Mouse (Mus musculus) kidney, adult 11 months (tissue): ENCODE results near the gene Ddx41.
"Not testable (repeated sequence)": the region's sequence is repeated elsewhere in the genome, so short reads cannot be mapped to it uniquely, and the experiment has no call there.

ENCODE experiments used
- DNase-seq: peaks from one replicate; pipeline ENCODE4 v3.0.0; 2022

Gene Ddx41

DNA sequence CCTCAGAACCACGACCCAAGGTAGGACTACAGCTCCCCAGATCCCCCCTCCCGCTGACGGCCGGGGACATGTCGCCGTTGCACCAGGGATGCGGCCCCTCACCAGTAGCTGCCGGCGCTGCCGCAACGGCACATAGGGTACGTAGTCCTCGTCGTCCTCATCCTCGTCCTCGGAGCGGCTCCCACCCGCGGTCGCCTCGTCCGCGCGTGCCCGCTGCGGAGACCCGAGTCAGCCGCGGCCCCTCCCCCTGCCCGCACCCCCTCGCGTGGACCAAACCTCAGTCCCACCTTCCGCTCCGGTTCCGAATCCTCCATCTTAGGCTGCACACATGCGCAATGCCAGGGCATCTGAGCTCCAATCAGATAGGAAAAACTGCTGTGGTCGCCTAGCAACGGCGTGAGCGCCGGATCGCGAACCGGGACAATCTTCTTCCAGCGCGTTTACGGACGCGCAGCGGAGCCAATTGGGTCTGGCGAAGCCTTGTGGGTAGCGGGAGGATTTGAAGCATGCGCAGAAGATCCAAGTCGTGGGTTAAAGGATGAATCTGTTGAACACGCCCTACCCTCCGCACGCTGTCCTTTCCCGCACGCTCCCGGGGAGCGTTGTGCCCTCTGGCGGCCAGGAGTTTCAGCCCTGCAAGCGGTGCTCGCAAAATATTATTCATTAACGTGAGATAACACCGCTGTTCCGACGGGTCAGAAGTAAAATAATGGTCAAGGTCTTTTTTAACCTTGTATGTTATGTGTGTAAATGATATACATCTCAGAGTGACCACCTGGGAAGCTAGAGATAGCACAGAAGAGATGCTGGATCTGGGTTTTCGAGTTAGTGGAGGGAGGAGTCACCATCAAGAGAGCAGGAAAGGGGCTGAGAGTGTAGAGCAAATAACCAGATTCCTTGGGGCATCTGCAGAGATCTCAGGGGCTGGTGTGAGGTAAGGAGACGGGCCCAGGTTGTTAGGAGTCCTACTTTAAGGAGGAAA lies at the start of gene Ddx41:
Gene Ddx41 (minus strand): TSS at position 465 of the 982 bp plus-strand sequence.
- DNase-seq = peak; percentile 100

DNA sequence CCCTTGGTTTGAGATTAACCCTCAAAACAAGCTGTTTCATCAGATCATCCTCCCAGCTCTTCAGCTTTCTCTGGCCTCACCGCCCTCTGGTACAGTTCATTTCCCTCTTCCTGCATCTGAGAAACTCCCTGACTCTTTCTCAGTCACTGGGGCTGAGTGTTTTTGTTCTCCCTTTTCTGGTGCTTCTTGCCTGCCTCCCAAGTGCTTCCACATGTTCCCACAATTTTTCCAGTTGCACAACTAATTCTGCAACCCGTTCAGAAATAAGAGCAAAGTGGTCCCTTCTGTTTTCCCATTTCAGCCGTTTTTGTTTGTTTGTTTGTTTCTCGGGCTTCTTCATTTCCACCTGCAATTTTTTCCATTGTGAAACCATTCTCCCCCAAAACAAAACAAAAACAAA lies 41.6 kb upstream of the Ddx41 start:
- DNase-seq = no peak

DNA sequence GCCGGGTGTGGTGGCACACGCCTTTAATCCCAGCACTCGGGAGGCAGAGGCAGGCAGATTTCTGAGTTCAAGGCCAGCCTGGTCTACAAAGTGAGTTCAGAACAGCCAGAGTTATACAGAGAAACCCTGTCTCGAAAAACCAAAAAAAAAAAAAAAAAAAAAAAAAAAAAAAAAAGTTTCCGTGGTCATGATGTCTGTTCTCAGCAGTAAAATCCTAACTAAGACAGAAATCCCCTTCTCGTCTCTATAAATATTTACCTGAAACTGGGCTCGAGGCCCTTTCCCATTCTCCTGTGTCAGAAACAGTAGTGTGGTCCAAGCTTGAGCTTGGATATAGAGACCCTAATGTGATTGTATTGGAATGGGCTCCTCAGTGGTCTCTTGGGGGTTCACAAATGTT lies 40.4 kb upstream of the Ddx41 start:
- not testable (repeated sequence) for DNase-seq

DNA sequence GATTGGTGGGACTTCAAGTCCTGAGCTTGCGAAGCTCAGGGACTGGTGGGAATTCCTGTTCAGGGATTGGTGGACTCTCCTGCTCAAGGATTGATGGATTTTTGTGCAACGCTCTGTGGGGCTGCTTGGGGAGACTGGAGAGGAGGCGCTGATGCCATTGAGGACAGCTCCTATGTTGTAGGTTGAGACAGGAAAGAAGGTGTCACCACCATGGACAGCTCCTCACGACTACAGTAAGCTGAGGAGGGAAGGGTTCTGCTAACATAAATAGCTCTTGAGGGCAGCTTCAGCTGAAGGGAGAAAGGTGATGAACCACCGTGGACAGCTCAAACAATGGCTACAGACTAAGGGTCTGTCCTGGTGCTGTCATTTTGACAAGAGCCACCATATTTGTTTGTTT lies 39.5 kb upstream of the Ddx41 start:
- DNase-seq = no peak

DNA sequence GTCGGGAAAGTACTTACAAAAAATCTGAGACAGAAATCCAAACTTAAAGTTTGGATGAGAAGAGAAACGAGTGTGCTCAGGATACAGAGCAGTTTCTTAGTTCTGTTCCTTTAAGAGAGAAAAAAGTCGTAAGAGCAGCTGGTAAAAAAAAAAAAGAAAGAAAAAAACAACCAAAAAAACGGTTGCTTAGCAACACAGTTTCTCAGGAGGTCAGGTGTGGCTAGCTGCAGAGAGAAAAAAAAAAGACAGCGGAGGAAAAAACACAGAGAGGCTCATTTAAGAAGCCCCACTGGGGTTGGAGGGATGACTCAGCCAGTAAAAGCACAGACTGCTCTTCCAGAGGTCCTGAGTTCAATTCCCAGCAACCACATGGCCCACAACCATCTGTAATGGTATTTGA lies 37.9 kb upstream of the Ddx41 start:
- DNase-seq = no peak

DNA sequence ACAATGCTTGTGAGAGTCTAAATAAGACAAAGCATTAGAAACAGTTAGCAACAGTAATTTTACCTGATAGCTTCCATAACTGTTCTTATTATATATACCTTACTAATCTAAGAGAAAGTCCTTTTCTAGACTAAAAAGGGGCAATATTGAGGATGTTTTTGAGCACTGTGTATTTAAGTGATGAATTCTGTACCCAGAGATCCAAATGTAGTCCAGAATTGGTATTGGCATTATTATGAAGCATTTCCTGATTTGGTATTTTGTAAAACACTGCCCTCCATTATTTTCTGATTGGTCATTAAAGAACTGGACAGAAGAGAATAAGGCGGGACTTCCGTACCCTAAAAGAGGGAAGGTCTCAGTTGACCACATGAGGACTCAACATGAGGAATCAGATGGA lies 37.0 kb upstream of the Ddx41 start, which contains the start of gene Tmed9:
Gene Tmed9 (plus strand): TSS at position 301 of the 400 bp plus-strand sequence.
- DNase-seq = no peak

DNA sequence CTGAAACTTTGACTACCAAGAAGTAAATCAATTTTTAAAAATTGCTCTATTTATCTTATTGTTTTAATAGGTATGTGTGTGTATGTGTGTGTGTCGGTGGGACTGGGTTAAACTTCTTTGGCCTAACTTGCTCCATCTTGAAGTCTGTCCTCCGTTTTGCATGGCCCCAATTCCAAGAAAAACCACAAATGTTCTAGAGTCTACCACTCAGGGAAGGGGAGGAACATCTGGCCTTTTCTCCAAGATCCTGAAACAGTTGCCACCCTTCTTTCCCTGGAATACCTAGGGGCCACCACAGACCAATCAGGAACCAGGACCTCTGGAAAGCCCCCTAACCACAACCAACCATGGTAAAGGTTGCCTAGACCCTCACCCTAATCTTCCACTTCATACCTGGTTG lies 35.5 kb upstream of the Ddx41 start:
- no peak for DNase-seq

DNA sequence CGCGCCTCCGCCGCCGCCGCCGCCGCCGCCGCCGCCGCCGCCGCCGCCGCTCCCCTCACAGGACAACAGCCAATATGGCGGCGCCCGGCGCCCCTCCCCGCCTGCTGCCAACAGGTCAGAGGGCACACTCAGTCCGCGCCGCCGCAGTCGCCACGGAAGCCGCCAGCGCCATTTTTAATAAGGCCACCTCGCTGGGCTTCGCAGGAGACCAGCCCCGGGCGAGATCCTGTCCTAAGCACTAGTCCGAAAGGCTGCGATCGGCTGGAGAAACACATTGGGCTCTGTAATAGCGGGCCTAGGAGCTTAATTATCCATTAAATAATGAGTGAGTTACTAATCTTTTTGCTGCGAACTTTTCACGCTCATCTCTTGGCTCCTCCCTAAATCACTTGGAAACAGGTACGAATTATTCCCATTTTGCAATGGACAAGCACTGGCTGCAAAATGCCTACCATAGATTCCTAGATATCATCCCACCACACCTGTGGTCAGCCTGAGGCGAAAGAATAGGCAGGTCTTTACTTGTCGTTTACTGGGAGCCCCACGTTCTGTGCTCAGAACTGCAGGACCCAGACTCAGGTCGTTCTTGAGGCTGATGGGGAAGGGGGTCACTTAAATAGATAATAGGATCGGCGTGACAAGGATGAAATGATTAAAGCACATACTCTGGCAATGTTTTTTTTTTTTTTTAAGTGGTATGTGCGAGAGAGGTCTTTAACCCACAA lies 34.7 kb upstream of the Ddx41 start, which contains the start of gene Fam193b:
Gene Fam193b (minus strand): TSS at position 94 of the 725 bp plus-strand sequence.
- peak; percentile 92 for DNase-seq

DNA sequence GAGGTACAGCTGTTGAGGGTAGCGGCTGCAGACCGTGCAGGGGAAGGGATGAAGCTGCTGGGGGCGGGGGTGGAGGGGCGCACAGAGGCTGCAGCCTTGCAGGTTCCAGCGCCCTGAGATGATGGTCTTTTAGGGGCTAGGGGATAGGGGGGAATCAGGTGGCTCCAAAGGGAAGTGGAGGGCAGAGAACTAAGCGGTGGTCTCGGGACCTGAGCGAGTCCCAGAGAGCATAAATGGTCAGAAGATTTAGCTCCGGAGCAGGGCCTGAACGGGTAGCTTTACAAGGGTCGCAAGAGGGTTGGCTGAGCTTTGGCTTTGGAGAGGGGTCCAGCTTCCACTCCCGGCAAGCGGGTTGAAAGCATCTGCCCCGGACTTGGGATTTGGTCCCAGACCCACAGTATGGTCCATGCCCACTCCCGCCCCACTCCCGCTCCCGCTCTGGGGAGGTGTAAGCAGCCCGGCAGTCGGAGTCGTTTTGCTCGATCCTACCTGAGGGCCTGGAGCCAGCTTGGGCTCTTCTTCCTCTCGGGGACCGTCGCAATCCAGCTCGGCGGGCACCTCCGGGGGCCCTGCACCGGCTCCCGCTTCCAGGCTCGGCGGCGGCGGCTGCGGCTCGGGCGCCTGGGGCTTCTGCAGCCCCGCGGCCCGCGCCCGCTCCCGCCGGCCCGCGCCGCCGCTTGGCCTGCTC lies 34.0 kb upstream of the Ddx41 start:
- no peak for DNase-seq

DNA sequence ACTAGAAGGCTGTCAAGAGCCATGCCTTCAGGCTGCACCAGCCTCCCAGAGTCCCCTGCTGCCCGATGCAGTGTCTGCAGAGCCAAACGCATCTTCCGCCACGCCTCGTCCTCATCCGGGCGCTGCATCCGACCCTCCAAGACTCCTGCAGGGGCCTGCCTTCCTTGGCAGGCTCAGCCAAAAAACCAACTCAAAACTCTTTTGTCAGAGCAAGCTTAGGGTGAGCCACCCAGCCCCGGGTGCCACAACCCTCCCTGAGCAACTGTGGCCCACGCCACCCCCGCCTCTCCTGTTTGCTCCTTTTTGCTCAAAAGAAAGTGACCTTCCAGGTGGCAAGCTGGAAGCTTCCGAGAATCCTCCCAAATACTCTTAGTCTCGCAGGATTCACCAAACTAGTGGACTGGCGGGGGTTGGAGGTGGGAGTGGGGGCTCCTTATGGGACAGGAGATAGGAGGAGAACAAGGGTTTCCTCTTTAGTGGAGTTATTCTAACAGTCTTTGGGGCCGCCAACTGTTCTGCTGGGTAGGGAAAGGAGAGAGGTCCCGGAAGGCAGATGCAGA lies 33.3 kb upstream of the Ddx41 start:
- no peak for DNase-seq

DNA sequence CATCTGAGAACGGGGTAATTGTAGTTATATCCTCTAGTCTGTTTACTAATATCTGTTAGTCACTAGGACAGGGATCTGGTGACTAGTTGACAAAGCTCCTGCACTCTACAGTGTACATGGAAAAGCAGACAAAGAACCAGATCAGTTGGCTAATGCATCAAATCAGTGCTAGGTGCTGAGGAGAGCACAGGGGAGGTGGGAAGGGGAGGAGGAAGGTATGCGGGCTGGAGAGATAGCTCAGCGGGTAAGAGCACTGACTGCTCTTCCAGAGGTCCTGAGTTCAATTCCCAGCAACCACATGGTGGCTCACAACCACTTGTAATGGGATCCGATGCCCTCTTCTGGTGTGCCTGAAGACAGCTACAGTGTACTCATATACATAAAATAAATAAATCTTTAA lies 32.1 kb upstream of the Ddx41 start:
- not testable (repeated sequence) for DNase-seq

DNA sequence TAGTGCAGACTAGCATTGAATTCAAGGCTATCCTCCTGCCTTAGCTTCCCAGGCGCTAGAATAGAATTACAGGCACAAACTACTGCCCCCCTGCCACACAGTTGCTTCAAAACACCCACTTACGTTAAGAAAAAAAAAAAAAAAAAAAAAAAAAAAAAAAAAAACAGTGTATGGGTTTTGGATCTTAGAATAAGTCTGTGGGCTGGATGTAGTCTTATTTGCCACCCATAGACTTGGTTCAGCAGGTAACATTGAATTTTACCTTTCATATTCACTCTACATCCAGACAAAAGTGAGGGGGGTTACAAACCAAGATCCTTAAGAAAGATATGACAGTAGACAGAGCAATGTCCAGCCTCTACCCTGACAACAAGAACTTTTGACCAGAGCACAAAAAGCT lies 31.5 kb upstream of the Ddx41 start:
- no peak for DNase-seq

DNA sequence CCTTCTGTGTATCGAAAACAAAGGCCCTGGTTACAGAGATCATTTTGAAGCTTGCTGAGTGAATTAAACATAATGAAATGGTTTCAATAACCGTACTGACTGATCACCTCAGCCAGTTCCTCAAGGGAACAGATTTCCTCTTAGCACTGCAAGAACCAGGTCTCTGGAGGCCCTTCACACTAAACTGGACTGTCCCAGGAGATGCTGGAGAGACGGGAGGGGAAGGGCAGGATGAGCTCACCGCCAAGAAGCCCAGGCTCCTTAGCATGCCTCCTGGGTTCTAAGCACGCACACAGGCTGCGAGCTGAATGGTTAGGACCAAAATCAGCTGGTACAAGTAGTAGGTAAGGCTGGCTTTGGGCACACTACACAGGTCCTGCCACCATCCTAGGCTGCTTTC lies 30.5 kb upstream of the Ddx41 start:
- no peak for DNase-seq

DNA sequence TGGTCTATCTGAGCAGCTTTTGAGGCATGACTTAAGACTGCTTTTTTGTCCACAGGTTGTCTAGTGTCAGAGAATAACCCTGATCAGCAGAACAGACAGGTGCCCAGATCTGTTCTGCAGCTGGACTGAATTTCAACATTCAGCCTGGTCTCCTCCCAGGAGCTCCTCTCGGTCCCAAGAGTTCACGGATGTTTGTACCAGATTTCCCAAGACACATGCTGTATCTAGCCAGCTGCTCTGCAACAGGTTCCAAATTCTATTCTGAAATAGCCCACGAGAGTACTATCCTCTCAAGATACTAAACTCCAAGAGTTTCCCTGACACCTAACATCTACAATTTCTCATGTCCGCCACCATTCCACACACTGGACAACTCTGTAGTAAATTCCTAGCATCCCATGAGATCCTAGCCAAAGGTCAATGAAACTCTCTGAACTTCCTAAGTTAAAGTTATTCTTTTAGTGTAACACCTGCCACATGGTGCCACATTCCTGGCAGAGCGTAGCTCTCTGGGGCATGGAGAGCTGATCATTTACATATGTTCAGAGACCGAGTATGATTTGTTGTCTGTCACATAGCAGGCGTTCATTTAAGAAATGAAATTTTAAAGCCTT lies 26.9 kb upstream of the Ddx41 start:
- DNase-seq = no peak

DNA sequence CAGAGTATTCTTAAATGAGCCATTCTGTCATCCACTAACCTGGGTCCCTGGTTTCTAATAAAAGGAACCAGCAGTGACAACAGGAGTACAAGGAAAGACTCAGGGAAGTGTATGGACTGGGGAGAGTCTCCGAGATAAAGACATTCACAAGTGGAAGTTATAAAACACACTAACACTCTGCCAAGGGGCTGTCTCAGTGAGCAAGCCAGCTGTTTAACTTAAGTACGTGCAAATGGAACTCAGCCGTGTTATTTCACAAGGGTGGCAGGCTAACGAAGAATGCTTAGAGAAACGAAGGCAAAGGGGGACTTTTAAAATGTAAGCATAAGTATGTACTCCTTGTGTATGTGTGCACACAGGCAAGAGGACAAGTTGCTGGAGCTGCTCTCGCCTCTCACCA lies 21.0 kb upstream of the Ddx41 start:
- DNase-seq = no peak

DNA sequence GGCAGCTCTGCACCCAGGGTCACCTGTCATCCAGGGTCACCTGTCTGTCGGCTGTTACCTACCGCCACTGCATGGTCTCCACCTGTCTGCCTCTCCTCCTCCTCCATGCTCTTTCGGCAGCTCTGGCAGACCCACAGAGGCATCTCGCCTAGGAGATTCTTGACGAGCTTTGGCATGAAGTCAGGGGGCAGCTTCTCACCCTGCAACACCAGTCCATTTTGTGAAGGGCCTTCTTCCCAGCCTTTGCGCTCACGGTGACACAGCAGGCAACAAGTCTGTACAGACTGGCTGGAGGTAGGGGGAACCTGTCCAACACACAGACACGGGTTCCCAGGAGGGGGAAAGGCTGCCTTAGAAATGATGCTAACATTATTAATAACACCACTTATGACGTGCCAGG lies 19.5 kb upstream of the Ddx41 start:
- no peak for DNase-seq

DNA sequence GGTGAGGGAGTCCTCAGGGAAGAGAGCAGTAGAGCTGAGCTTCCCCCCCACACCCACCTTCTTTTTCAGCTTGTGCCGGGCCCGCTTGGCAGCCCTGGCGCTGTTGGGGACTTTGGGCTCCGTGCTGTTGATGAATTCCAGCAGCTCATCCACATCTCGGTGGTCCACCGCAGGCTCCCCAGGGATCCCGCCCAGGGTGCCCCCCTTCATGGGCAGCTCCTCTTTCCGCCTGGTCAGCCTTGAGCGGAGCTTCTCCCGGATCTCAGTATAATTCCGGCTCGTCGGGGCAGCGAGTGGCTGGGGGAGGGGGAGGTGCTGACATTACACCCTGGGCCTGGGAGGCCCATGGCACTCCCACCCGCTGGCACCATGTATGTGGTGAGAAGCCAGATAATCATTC lies 12.6 kb upstream of the Ddx41 start:
- DNase-seq = no peak

DNA sequence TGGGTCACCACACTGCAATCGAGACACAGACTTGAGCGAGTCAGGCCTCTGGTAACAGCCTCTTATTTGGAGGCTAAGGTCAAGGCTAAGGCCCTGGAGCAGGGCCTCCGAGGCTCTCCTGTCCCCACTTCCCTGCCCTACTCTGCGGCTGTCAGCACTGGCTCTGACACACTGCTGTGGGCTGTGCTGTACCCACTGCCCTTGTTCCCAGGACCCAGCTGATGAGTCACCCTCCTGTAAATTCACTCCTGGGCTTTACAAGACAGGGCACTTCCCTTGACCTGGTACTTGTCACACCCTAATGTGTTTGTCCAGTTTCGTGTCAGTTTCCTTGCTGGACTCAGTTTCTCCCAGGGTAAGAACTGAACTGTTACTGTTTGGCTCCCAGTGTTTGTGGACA lies 12.0 kb upstream of the Ddx41 start:
- no peak for DNase-seq

DNA sequence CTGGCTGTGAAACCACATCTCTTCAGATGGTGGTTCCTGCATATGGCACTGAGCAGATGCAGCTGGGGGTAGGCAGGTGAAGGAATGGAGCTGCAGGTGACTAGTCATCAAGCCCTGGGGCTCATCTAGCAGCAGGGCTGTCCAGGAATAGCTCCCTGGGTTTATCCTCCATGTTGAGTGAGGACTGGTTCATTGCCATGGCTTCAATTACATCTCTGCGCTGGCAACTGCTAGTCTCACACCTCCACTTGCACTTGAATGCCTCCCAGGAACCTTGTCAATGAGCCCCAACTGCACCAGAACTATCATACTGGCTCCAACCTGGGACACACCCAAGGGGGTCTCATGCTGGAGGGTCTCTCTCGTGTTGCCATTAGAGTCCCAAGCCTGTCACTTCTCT lies 11.5 kb upstream of the Ddx41 start:
- no peak for DNase-seq

DNA sequence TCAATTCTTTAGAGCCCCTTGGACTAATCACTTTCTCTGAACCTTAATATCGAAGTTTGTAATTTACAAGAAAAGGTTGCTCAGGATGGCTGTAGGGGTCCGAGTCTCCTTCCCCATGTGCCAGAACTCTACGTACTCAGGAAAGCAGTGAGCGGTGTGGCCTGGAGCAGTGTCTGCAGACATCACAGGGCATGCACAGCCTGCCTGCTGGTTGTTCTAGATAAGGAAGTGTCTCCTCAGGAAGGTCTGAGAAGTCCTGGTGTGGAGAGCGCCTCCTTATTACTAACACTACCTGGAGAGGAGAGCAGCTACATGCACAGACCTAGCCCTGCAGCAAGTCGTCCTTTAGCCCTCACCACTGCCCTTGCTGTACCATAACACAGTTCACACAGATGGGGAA lies 8.3 kb upstream of the Ddx41 start:
- no peak for DNase-seq

DNA sequence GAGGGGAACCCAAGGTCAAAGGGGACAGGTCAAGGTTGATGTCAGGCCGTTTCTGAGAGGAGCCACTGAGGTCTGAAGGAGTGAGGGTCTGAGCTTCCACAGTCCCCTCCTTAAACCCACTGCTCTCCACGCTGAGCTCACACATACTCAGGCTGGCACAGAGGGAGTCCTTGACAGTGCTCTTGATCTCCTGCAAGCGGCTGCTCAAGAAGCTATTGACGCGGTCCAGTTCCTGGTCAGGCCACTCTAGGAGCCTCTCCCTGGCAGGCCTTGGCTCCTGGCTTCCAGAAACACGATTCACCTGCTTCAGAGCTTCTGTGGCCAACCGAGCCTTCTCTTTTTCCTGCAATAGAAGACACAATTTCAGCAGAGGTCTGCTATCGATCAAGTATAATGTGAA lies 7.0 kb upstream of the Ddx41 start:
- DNase-seq = no peak

DNA sequence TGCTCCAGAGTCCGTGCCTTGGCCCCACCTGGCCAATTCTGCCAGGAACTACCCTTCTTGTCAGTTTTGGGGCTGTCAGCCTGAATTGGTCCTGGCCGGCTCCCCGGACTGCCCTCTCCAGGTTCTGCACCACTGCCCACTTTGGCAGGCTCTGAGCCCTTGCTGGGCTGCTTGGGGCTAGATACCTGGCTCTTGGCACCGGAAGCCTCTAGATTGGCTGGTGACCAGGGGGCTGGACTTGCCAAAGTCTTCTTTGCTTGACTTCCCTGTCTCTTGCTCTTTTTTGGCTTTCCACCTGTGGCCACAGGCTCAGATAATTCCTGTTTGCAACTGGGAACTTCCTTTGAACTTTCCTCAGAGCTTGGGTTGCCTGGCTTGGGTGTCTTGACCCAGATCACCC lies 6.4 kb upstream of the Ddx41 start:
- peak; percentile 96 for DNase-seq

DNA sequence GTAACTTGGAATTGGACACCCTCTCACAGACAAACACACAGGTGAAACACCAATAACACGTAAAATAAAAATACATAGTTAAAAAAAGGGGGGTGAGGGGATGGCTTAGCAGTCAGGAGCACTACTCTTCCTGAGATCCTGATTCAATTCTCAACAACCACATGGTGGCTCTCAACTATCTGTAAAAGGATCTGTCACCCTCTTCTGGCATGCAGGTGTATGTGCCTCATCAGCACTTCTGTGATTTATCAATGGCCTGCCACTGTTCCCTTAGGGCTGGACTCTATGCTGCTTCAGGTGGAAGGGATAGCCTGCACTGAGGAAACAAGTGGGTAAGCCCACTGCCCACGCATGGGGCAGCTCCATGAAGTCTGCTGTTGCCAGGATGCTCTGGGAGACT lies 4.5 kb upstream of the Ddx41 start:
- DNase-seq = no peak
